Mouse (Mus musculus): ENCODE measurements around the gene Sptan1. TPM values are rescaled to one million over a fixed set of nuclear protein-coding genes. Genes with fewer than 3 reads are reported as not detected.

The Sptan1 gene
- polyA plus RNA-seq, 1 experiment from 2014 or later = 166 TPM

- H3K4me3 ChIP-seq = peak overlapping the region; percentile 48
- H3K4me2 ChIP-seq (replicated peaks) = peak overlapping the region; percentile 84
- WGBS = 17% methylated on average over 10 of the region's 10 CpGs
- no peak overlapping the region for H3K27ac ChIP-seq (replicated peaks)
- H3K27me3 ChIP-seq = no peaks in the 10 kb centered on the region
- peaks cover 6% of the 10 kb centered on the region for H3K36me3 ChIP-seq
- no peaks in the 10 kb centered on the region for H3K9me3 ChIP-seq
- no peak for ATAC-seq (ENCODE audit: low FRiP score, low read depth)
- H3K9ac ChIP-seq (replicated peaks) = peak overlapping the region; percentile 28; the same call in 1 of the 2 replicates
- peaks cover 10% of the 10 kb centered on the region for H3K4me1 ChIP-seq
Observed at GRCm38 (mm10) chr2:30078349-30078712, 113.0 kb downstream of the Sptan1 start.

GRCm38 (mm10) chr2:30078760-30079159, 113.4 kb downstream of the Sptan1 start:
- H3K4me3 ChIP-seq = no peak overlapping the region
- peak overlapping the region; percentile 84 for H3K4me2 ChIP-seq (replicated peaks)
- peak overlapping the region; percentile 28; the same call in 1 of the 2 replicates for H3K9ac ChIP-seq (replicated peaks)
- 77% methylated on average over 4 of the region's 4 CpGs for WGBS
- peaks cover 10% of the 10 kb centered on the region for H3K4me1 ChIP-seq
- H3K9me3 ChIP-seq = no peaks in the 10 kb centered on the region
- peaks cover 2% of the 10 kb centered on the region for H3K36me3 ChIP-seq
- ATAC-seq (ENCODE audit: low FRiP score, low read depth) = no peak
- H3K27ac ChIP-seq (replicated peaks) = no peak overlapping the region; the same call in 1 of the 2 replicates
- no peaks in the 10 kb centered on the region for H3K27me3 ChIP-seq

- no peak overlapping the region for H3K27ac ChIP-seq (replicated peaks)
- H3K9ac ChIP-seq (replicated peaks) = no peak overlapping the region
- ATAC-seq (ENCODE audit: low FRiP score, low read depth) = no peak
- no peaks in the 10 kb centered on the region for H3K27me3 ChIP-seq
- peaks cover 18% of the 10 kb centered on the region for H3K4me1 ChIP-seq
- no peaks in the 10 kb centered on the region for H3K9me3 ChIP-seq
- H3K4me3 ChIP-seq = no peak overlapping the region
- H3K4me2 ChIP-seq (replicated peaks) = no peak overlapping the region
- WGBS = 89% methylated on average over 15 of the region's 15 CpGs
- H3K36me3 ChIP-seq = no peaks in the 10 kb centered on the region
Observed at GRCm38 (mm10) chr2:30080181-30080800, 114.9 kb downstream of the Sptan1 start.

Small RNA genes within 50 kb of the gene (microRNA-seq; reads per million reads assigned to microRNA genes)
- 1.4 reads per million for gene Mir6997

Other genes starting within 250 kb of the Sptan1 start
- gene Gm13420, start 213.9 kb upstream of the Sptan1 start, polyA plus RNA-seq (2016; fragmentation: Nextera tagmentation; extraction: Ambion mirVana) = not detected in 2 replicates
- gene Gm13547, start 206.2 kb upstream of the Sptan1 start, polyA plus RNA-seq (2016; fragmentation: Nextera tagmentation; extraction: Ambion mirVana) = 0.85 TPM in 1 of 2 replicates, not detected in the other
- gene Coq4, start 178.1 kb upstream of the Sptan1 start, polyA plus RNA-seq (2016; fragmentation: Nextera tagmentation; extraction: Ambion mirVana) = 25.0 and 33.2 TPM in 2 replicates
- gene Trub2, start 177.1 kb upstream of the Sptan1 start, polyA plus RNA-seq (2016; fragmentation: Nextera tagmentation; extraction: Ambion mirVana) = 47.1 and 50.3 TPM in 2 replicates
- gene Slc27a4, start 162.9 kb upstream of the Sptan1 start, polyA plus RNA-seq (2016; fragmentation: Nextera tagmentation; extraction: Ambion mirVana) = 26.2 and 27.8 TPM in 2 replicates
- 15.3 and 19.0 TPM in 2 replicates for gene Urm1, start 145.5 kb upstream of the Sptan1 start, polyA plus RNA-seq (2016; fragmentation: Nextera tagmentation; extraction: Ambion mirVana)
- gene Cercam, start 96.4 kb upstream of the Sptan1 start, polyA plus RNA-seq (2016; fragmentation: Nextera tagmentation; extraction: Ambion mirVana) = 22.3 and 22.6 TPM in 2 replicates
- 108 and 110 TPM in 2 replicates for gene Odf2, start 76.3 kb upstream of the Sptan1 start, polyA plus RNA-seq (2016; fragmentation: Nextera tagmentation; extraction: Ambion mirVana)
- 73.1 and 77.8 TPM in 2 replicates for gene Gle1, start 30.1 kb upstream of the Sptan1 start, polyA plus RNA-seq (2016; fragmentation: Nextera tagmentation; extraction: Ambion mirVana)
- gene Wdr34, start 83.3 kb downstream of the Sptan1 start, polyA plus RNA-seq (2016; fragmentation: Nextera tagmentation; extraction: Ambion mirVana) = 38.0 and 39.1 TPM in 2 replicates
- 627 and 693 TPM in 2 replicates for gene Set, start 91.8 kb downstream of the Sptan1 start, polyA plus RNA-seq (2016; fragmentation: Nextera tagmentation; extraction: Ambion mirVana)
- gene Pkn3, start 112.1 kb downstream of the Sptan1 start, polyA plus RNA-seq (2016; fragmentation: Nextera tagmentation; extraction: Ambion mirVana) = 8.7 and 9.2 TPM in 2 replicates
- 22.8 and 23.9 TPM in 2 replicates for gene Zdhhc12, start 128.1 kb downstream of the Sptan1 start, polyA plus RNA-seq (2016; fragmentation: Nextera tagmentation; extraction: Ambion mirVana)
- gene Zer1, start 159.0 kb downstream of the Sptan1 start, polyA plus RNA-seq (2016; fragmentation: Nextera tagmentation; extraction: Ambion mirVana) = 11.6 and 11.7 TPM in 2 replicates
- gene Tbc1d13, start 168.2 kb downstream of the Sptan1 start, polyA plus RNA-seq (2016; fragmentation: Nextera tagmentation; extraction: Ambion mirVana) = 11.2 and 12.9 TPM in 2 replicates
- 13.9 and 14.2 TPM in 2 replicates for gene Endog, start 205.9 kb downstream of the Sptan1 start, polyA plus RNA-seq (2016; fragmentation: Nextera tagmentation; extraction: Ambion mirVana)
- 60.4 and 64.0 TPM in 2 replicates for gene Spout1, start 212.9 kb downstream of the Sptan1 start, polyA plus RNA-seq (2016; fragmentation: Nextera tagmentation; extraction: Ambion mirVana)
- 12.6 and 12.8 TPM in 2 replicates for gene Kyat1, start 240.3 kb downstream of the Sptan1 start, polyA plus RNA-seq (2016; fragmentation: Nextera tagmentation; extraction: Ambion mirVana)

Measured in midbrain, embryonic 12.5 days (tissue).